Mouse (Mus musculus) liver, postnatal 0 days (tissue): Measurements from ENCODE around the gene Lhfp.

Experiments
- CTCF ChIP-seq: sonication (generic); IDR thresholded peaks from 2 replicates; pipeline ENCODE4 v1.5.1; 2016; ENCODE audit warnings: antibody characterized with exemption, low read depth
- EP300 ChIP-seq: IDR thresholded peaks from 2 replicates; pipeline ENCODE4 v1.6.1; 2016; ENCODE audit warnings: antibody characterized with exemption, low read depth, mild to moderate bottlenecking

- TF ChIP-seq CTCF (no peak), EP300 (no peak)
Measured at GRCm38 (mm10) chr3:53213746-53214271, 172.5 kb downstream of the Lhfp start.
